Mouse (Mus musculus): ENCODE results near the gene Dnaaf1.

The Dnaaf1 gene

GRCm38 (mm10) chr8:119572411-119572810, 2.6 kb upstream of the Dnaaf1 start:
- DNase-seq: peak; percentile 15

GRCm38 (mm10) chr8:119575366-119575726, 311 bp downstream of the Dnaaf1 start:
- DNase-seq: no peak

GRCm38 (mm10) chr8:119579096-119579495, 4.1 kb downstream of the Dnaaf1 start:
- DNase-seq: no peak

- DNase-seq: no peak
Measured at GRCm38 (mm10) chr8:119580441-119581161, 5.6 kb downstream of the Dnaaf1 start.

GRCm38 (mm10) chr8:119585901-119586300, 10.9 kb downstream of the Dnaaf1 start:
- DNase-seq: no peak

GRCm38 (mm10) chr8:119588321-119588720, 13.3 kb downstream of the Dnaaf1 start:
- no peak for DNase-seq

GRCm38 (mm10) chr8:119588844-119589243, 13.8 kb downstream of the Dnaaf1 start:
- no peak for DNase-seq

GRCm38 (mm10) chr8:119590348-119590747, 15.3 kb downstream of the Dnaaf1 start:
- DNase-seq: no peak

- no peak for DNase-seq
Measured at GRCm38 (mm10) chr8:119591456-119591855, 16.4 kb downstream of the Dnaaf1 start.

- DNase-seq: no peak
Measured at GRCm38 (mm10) chr8:119603771-119604170, 28.7 kb downstream of the Dnaaf1 start.

GRCm38 (mm10) chr8:119604398-119604803, 29.4 kb downstream of the Dnaaf1 start:
- DNase-seq: no peak

GRCm38 (mm10) chr8:119604996-119605395, 30.0 kb downstream of the Dnaaf1 start, which contains the start of gene Taf1c:
Taf1c (minus strand) TSS chr8:119605222.
- peak; percentile 96 for DNase-seq

- DNase-seq: no peak
Measured at GRCm38 (mm10) chr8:119606224-119606623, 31.2 kb downstream of the Dnaaf1 start.

- no peak for DNase-seq
Measured at GRCm38 (mm10) chr8:119612471-119612870, 37.4 kb downstream of the Dnaaf1 start, which contains the start of gene Adad2. Adad2 (plus strand) TSS chr8:119612747.

GRCm38 (mm10) chr8:119615096-119615495, 40.1 kb downstream of the Dnaaf1 start:
- DNase-seq: no peak

- no peak for DNase-seq
Measured at GRCm38 (mm10) chr8:119616358-119616757, 41.3 kb downstream of the Dnaaf1 start.

GRCm38 (mm10) chr8:119616811-119617210, 41.8 kb downstream of the Dnaaf1 start:
- DNase-seq: no peak

GRCm38 (mm10) chr8:119617586-119617985, 42.6 kb downstream of the Dnaaf1 start:
- DNase-seq: no peak

GRCm38 (mm10) chr8:119618887-119619286, 43.9 kb downstream of the Dnaaf1 start:
- DNase-seq: no peak

GRCm38 (mm10) chr8:119620116-119620840, 45.2 kb downstream of the Dnaaf1 start:
- no peak for DNase-seq

GRCm38 (mm10) chr8:119620848-119621465, 45.9 kb downstream of the Dnaaf1 start:
- DNase-seq: no peak

GRCm38 (mm10) chr8:119622555-119622954, 47.5 kb downstream of the Dnaaf1 start:
- DNase-seq: no peak

- DNase-seq: no peak
Measured at GRCm38 (mm10) chr8:119623061-119623460, 48.0 kb downstream of the Dnaaf1 start.

- no peak for DNase-seq
Measured at GRCm38 (mm10) chr8:119623744-119624143, 48.7 kb downstream of the Dnaaf1 start.
